Mouse (Mus musculus): ENCODE results near the gene A630001G21Rik.

- TF ChIP-seq CTCF (IDR thresholded peaks at IDR 0.05) (no peak), EP300 (IDR thresholded peaks at IDR 0.05) (no peak)
Observed at GRCm38 (mm10) chr1:85716447-85717027, 61.9 kb downstream of the A630001G21Rik start.

All from lung, postnatal 0 days (tissue).